In genomic region chr16:10741082-10741481, GRCm38 (mm10) we compare ENCODE assay signal across 9 mouse cellular contexts. TPM values are rescaled to one million over a fixed set of nuclear protein-coding genes. Genes with fewer than 3 reads are reported as not detected.
DNase-seq lines count a peak whose midpoint lies in the region; ATAC-seq and TF ChIP-seq lines count a peak whose summit lies in the region.
"Had no signal": no experiment of that assay in that cellular context is flagged by ENCODE, and none has a peak within 500 bp of the region (broad histone marks: within the 10 kb centered on the region; RNA-seq: fewer than 3 reads in every experiment).

No protein-coding gene starts in this region.

- peak; percentile 33 for DNase-seq in layer of hippocampus, adult 9-11 months
- no peak for DNase-seq in layer of hippocampus, adult 11-12 months (ENCODE audit: low spot score)
- no peak for DNase-seq in ES-E14 (ENCODE audit: low read depth, low spot score)
- DNase-seq in gonadal fat pad, adult 2 months (ENCODE audit: low read depth), result peak; percentile 24
- no peak for DNase-seq in urinary bladder, postnatal 36 days (ENCODE audit: low spot score in 2 of 2)

- no peak overlapping the region for H3K4me3 ChIP-seq in ES-E14 (ENCODE audit: insufficient read depth in 1 of 2, low read depth in 1 of 2, low read length in 2 of 2, poor library complexity in 1 of 2, severe bottlenecking in 1 of 2)

- no peak overlapping the region for H3K9ac ChIP-seq in ES-E14 (ENCODE audit: insufficient read depth, low read depth, low read length, poor library complexity, severe bottlenecking)
- H3K9ac ChIP-seq: liver, embryonic 14.5 days had no signal

- H3K4me1 ChIP-seq in ES-E14 (ENCODE audit: control insufficient read depth in 2 of 2, insufficient read depth in 2 of 2, low read length in 2 of 2, poor library complexity in 1 of 2), result peaks cover 4 to 10% of the 10 kb centered on the region in 2 experiments; a peak in 1 of 4 replicates

- no peaks in the 10 kb centered on the region for H3K9me3 ChIP-seq in ES-E14 (ENCODE audit: control insufficient read depth, insufficient read depth, low read depth, low read length)

- no peaks in the 10 kb centered on the region for H3K36me3 ChIP-seq in ES-E14 (ENCODE audit: control insufficient read depth, insufficient read depth, low read length, poor library complexity, severe bottlenecking)

- in situ Hi-C loops in ES-E14 (cut with MboI; ENCODE audit: low sequenced_read_pairs in 2 of 2, unreplicated experiment in 2 of 2), result no loop called here

- ATAC-seq in megakaryocyte progenitor cell, adult 5-6 weeks (replicated peaks; ENCODE audit: poor library complexity), result peak; percentile 48
- no peak for ATAC-seq in monocyte, adult 5-6 weeks (replicated peaks; ENCODE audit: insufficient number of reproducible peaks, low FRiP score, low TSS enrichment, poor library complexity, severe bottlenecking)
- ATAC-seq: hindbrain, postnatal 0 days had no signal

- no peak overlapping the region for H3K27ac ChIP-seq in ES-E14 (ENCODE audit: insufficient read depth, low read depth, low read length, poor library complexity, severe bottlenecking)
- H3K27ac ChIP-seq: hindbrain, postnatal 0 days; liver, embryonic 14.5 days had no signal

TF ChIP-seq in ES-E14, 5 proteins besides CTCF, POLR2A, EP300 and RAD21:
- TF ChIP-seq CHD2 (IDR thresholded peaks at IDR 0.05; ENCODE audit: low read depth, low read length) (no peak), ZNF384 (IDR thresholded peaks at IDR 0.05; ENCODE audit: low read depth, low read length) (peak; percentile 45; the same call in 1 of the 2 replicates)

RNA-seq across cellular contexts. Expression of gene Socs1, which starts 44.3 kb away (rescaled TPM):
- 2.4 and 2.5 TPM in 2 replicates for total RNA-seq in ES-E14 (2012; rRNA removed)
- polyA plus RNA-seq in gonadal fat pad, adult 2 months (2012; rRNA removed), result 2.0 and 3.5 TPM in 2 replicates
- 0.39 and 0.59 TPM in 2 replicates for total RNA-seq in megakaryocyte progenitor cell, adult 5-6 weeks (2015)
- total RNA-seq in megakaryocyte progenitor cell, adult 5-6 weeks (2017), result 0.64 and 1.4 TPM in 2 replicates
- 1.4 to 6.3 TPM (median 1.5 TPM) in 3 replicates for total RNA-seq in monocyte, adult 5-6 weeks (2017)

RNA-seq across cellular contexts. Expression of gene Tnp2, which starts 47.4 kb away (rescaled TPM):
- not detected in 2 replicates for total RNA-seq in ES-E14 (2012; rRNA removed)
- 89.5 and 151 TPM in 2 replicates for polyA plus RNA-seq in gonadal fat pad, adult 2 months (2012; rRNA removed)
- total RNA-seq in megakaryocyte progenitor cell, adult 5-6 weeks (2015), result not detected in 2 replicates
- not detected in 2 replicates for total RNA-seq in megakaryocyte progenitor cell, adult 5-6 weeks (2017)
- 6.7 TPM in 1 of 3 replicates, not detected in the others for total RNA-seq in monocyte, adult 5-6 weeks (2017)
- total RNA-seq: hindbrain, postnatal 0 days had no signal
- polyA plus RNA-seq: hindbrain, postnatal 0 days; liver, embryonic 14.5 days had no signal

RNA-seq across cellular contexts. Expression of gene Prm3, which starts 49.6 kb away (rescaled TPM):
- total RNA-seq in ES-E14 (2012; rRNA removed), result not detected in 2 replicates
- 1.5 and 3.4 TPM in 2 replicates for polyA plus RNA-seq in gonadal fat pad, adult 2 months (2012; rRNA removed)
- not detected in 2 replicates for total RNA-seq in megakaryocyte progenitor cell, adult 5-6 weeks (2015)
- not detected in 2 replicates for total RNA-seq in megakaryocyte progenitor cell, adult 5-6 weeks (2017)
- not detected in 3 replicates for total RNA-seq in monocyte, adult 5-6 weeks (2017)
- total RNA-seq: hindbrain, postnatal 0 days had no signal
- polyA plus RNA-seq: hindbrain, postnatal 0 days; liver, embryonic 14.5 days had no signal

RNA-seq across cellular contexts. Expression of gene Prm2, which starts 54.9 kb away (rescaled TPM):
- total RNA-seq in ES-E14 (2012; rRNA removed), result not detected in 2 replicates
- polyA plus RNA-seq in gonadal fat pad, adult 2 months (2012; rRNA removed), result 224 and 271 TPM in 2 replicates
- not detected in 2 replicates for total RNA-seq in megakaryocyte progenitor cell, adult 5-6 weeks (2015)
- total RNA-seq in megakaryocyte progenitor cell, adult 5-6 weeks (2017), result not detected in 2 replicates
- total RNA-seq in monocyte, adult 5-6 weeks (2017), result 6.1 to 11.8 TPM in 2 of 3 replicates, not detected in the other
- total RNA-seq: hindbrain, postnatal 0 days had no signal
- polyA plus RNA-seq: hindbrain, postnatal 0 days; liver, embryonic 14.5 days had no signal

Comparison
In these comparisons a context has a peak if more than half of its experiments do, and no peak if none do; other contexts are left out.
1. DNase-seq: peak in layer of hippocampus, adult 9-11 months (single experiment) and gonadal fat pad, adult 2 months (single experiment); none in layer of hippocampus, adult 11-12 months (single experiment), ES-E14 (single experiment) and urinary bladder, postnatal 36 days (0 of 2).